Mouse (Mus musculus): ENCODE data around the gene Gata3.

The Gata3 gene

GRCm38 (mm10) chr2:9874467-9875219 is 15.2 kb downstream of the Gata3 start:
- no peak for DNase-seq (ENCODE audit: inconsistent age in 2 of 2, low spot score in 1 of 2)

DNA sequence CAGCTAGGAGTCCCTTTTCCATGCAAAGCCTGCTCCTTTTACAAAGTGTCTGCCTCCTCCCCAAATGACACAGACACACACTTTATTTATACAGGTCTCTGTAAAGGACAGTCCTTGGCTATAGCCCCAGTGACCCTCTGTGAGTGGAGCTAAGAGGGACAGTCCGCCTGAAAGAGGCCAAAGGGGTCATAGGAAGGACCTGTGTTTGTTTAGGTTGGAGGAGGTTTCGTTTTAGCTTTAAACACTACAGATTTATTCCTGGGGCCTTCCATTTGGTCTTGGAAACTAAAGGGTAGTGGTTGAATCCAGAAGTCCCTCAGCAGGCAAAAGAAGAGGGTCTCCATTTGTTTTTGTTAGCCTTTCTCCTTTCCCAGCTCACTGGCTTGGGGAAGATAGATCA is 16.1 kb downstream of the Gata3 start:
- no peak for DNase-seq (ENCODE audit: inconsistent age in 2 of 2, low spot score in 1 of 2)

- DNase-seq (ENCODE audit: inconsistent age in 2 of 2, low spot score in 1 of 2), result no peak
These were observed 17.2 kb downstream of the Gata3 start for GRCm38 (mm10) chr2:9872682-9873081.

DNA sequence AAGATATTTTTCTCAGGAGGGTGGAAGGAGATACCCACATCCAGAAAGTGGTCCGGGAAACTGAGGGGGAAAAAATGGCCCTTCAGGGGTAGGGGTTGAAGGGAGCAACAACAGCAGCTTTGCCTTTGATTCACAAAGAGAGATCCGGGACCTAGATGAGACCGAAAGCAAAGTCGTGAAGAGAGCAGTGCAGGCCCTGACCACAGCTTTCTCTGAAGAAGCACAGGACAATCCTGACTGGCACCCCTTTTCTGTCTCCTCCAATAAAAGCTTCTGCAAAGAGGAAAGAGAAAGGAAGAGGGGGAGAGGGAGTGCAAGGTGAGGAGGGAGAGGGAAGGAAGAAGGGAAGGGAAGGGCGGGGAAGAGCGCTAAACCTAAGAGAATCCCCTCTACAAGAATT is 18.0 kb downstream of the Gata3 start:
- no peak for DNase-seq (ENCODE audit: inconsistent age in 2 of 2, low spot score in 1 of 2)

DNA sequence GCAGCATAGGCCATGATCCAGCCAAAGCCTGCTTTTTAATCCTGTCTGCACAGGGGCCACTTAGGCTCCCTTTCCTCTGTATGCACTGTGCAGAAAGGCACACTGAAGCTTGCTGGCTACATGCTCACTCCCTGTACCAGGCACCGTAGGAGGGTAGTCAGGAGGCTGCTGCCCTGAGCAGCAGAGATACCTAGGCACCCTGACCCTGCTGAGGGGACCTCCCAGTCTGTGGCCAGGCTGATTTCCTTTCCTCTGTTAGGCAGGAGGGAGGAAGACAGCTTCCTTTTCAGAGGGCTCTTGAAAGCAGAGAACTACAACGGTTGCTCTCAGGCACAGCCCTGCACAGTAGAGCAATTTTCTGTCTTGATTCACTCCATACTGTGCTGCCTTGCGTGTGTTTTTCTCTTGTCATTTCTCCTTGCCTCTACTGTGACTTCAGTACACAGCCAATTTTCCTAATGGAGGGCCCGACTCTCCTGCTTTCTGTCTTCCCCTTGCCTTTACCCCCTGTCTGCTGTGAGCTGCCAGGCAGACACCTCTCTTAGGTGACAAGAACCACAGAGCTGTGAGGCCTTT is 18.6 kb downstream of the Gata3 start:
- no peak for DNase-seq (ENCODE audit: inconsistent age in 2 of 2, low spot score in 1 of 2)

DNA sequence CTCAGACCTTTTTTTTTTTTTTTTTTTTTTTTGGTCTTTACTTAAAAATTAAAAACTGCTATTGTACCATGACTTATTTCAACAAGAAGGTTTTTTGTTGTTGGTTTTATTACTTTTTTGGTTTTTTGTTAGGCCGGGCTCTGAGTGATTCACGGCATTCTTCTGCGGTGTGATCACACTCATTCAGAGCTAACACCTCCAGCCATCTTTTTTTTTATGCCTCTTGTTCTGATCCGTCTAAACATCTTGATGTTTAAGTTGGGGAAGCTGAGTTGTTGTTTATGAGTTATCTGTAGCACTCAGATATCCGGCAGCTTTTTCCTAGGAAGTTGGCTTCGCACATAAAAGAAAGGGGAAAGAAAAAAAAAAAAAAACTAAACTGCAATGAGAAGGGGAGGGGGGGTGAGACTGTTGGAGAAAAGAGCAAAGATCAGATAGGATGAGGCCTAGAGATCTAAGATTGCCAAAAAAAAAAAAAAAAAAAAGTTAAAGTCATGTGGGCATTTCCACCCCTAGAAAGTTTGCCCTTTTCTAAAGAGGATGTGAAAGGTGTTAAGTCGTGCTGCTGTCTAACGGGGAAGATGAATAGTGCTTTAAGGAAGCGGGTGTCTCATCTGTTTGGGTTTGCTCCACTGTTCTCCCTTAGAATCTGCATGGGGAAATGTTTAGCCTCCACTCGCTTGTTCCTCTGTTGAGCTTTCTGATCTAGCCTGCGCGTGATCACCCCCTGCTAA is 22.6 kb downstream of the Gata3 start:
- no peak for DNase-seq (ENCODE audit: inconsistent age in 2 of 2, low spot score in 1 of 2)

DNA sequence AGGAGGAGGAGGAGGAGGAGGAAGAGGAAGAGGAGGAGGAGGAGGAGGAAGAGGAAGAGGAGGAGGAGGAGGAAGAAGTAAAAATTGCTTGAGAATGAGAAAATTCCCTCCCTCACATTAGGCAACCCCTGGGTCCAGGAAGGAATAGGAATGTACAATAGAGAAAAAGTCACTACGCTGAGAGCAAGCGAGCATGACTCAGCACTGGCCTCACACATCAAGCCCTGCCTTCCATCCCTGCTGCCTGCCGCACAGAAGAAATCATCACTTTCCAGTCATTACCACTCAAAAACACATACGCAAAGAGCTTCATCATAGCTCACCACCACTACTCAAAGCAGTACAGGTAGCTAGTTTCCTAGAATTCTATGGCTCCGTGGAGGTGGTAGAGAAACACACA is 29.1 kb downstream of the Gata3 start:
- no peak for DNase-seq (ENCODE audit: inconsistent age in 2 of 2, low spot score in 1 of 2)

GRCm38 (mm10) chr2:9855861-9856260 is 34.0 kb downstream of the Gata3 start:
- DNase-seq (ENCODE audit: inconsistent age in 2 of 2, low spot score in 1 of 2), result no peak

DNA sequence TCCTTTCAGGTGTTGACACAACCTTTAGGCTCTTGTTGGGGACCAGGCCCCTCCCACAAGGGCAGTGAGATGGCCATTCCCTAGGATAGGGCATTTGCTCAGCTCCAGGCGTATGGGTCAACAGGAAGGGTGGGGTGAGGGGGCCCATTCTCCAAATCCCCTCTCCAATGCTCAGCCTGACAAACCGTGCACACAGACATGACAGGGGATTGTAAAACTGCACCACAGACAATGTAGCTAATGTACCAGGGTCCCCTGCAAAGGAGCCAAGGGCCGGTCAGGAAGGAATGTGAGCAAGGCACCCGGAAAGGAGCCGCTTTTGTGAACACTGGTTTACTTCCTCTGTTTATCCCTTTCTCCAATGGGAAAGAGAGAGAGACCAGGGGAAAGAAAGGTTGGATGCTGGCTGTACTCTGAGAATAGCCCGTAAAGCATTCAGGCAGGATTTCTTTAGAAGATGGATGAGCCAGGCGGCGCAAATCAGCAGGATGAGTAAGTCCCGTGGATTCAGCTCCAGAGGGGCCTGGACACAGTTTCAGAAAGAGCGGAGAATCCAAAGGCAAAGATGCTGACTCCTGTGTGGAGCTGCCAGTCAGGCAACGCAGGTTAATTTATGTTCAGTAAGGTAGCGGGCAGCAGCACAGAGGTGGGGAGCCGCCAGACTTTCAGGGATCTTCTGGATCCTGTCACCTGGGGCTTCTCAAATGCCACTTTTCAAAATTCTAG is 36.8 kb downstream of the Gata3 start:
- no peak for DNase-seq (ENCODE audit: inconsistent age in 2 of 2, low spot score in 1 of 2)

- DNase-seq (ENCODE audit: inconsistent age in 2 of 2, low spot score in 1 of 2), result no peak
These were observed 54.6 kb downstream of the Gata3 start for GRCm38 (mm10) chr2:9835195-9835594.

DNA sequence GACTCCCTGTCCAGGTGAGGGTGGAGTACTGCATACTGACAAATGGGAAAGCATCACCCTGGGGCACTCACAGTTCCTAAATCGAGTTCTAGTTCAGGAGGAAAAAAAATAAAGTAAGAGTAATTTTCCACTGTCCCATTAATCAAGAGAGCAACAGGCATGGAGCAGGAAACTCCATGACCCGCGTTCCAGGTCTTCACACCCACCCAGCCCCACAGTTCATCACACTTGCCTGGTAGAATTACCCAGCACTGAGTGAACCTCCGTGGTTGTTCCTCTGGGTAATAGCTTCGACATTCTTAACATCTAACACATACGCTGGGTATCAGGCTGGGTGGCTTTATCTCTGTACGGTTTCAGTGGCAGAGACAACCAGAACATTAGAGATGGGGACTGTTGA is 56.1 kb downstream of the Gata3 start:
- no peak for DNase-seq (ENCODE audit: inconsistent age in 2 of 2, low spot score in 1 of 2)

GRCm38 (mm10) chr2:9827624-9828023 is 62.2 kb downstream of the Gata3 start:
- no peak for DNase-seq (ENCODE audit: inconsistent age in 2 of 2, low spot score in 1 of 2)

GRCm38 (mm10) chr2:9820611-9821010 is 69.2 kb downstream of the Gata3 start:
- DNase-seq (ENCODE audit: inconsistent age in 2 of 2, low spot score in 1 of 2), result no peak

DNA sequence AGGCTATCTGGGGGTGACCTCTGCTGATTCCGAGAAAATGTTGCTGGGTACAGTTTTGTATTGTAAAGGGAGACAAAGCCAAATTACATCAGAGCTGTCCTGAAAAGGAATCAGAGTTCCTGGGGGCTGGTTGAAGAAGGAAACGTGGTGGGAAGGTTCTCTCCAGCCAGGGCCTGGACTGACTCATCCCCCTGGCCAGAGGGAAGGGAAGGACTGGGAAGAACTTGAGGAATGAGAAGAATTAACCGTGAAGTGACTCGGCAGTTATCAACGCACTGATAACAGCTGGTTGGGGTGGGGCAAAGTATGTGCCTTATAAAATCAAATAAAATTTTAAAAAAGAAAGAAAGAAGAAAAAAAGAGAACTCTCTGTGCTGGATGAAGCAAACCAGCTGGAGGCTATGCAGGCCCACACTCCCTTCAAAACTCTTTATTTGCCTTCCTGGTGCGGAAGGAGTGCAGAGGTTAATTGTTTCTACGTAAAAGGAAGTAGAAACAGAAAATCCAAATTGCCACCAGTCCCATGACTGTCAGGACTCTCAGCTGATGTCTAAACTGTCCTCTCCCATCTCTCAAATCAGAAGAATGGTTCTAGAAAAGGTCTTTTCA is 71.6 kb downstream of the Gata3 start:
- DNase-seq (ENCODE audit: inconsistent age in 2 of 2, low spot score in 1 of 2), result no peak

Measured in adrenal gland, adult (tissue).